Mouse (Mus musculus) megakaryocyte, embryonic 14.5 days (primary cell): ENCODE measurements at regions not wholly inside any gene's neighbourhood (a gene's known extent, or its start where the extent isn't known, plus 50 kb on each side); places are given as distances from the start of the nearest gene placed in this dataset.

Experiments
- H3K27me3 ChIP-seq: replicated peaks from 2 replicates; pipeline ENCODE3; 2012; ENCODE audit warnings: inconsistent platforms
- H3K36me3 ChIP-seq: replicated peaks from 2 replicates; pipeline ENCODE3; 2012; ENCODE audit warnings: low read length, inconsistent platforms, mixed read lengths
- H3K4me1 ChIP-seq: 2 replicates; pipeline ENCODE4 v1.6.1; 2012; ENCODE audit warnings: inconsistent platforms
- H3K4me3 ChIP-seq: replicated peaks from 2 replicates; pipeline ENCODE3; 2012; ENCODE audit warnings: moderate library complexity, mild to moderate bottlenecking, inconsistent platforms
- H3K9me3 ChIP-seq: 2 replicates; pipeline ENCODE4 v1.6.1; 2012; ENCODE audit warnings: inconsistent platforms
- FLI1 ChIP-seq: IDR thresholded peaks from 2 replicates; pipeline ENCODE4 v1.6.1; 2012; ENCODE audit warnings: low read length, inconsistent platforms, mixed read lengths
- GATA1 ChIP-seq: IDR thresholded peaks from 3 replicates; pipeline ENCODE4 v1.6.1; 2012; ENCODE audit warnings: mixed read lengths, low read length, inconsistent platforms, borderline replicate concordance

- H3K27me3 ChIP-seq: peaks cover 9% of the 10 kb centered on the region
- no peaks in the 10 kb centered on the region for H3K9me3 ChIP-seq
- H3K4me3 ChIP-seq: no peak overlapping the region
- peaks cover 23% of the 10 kb centered on the region; the same call in 1 of the 2 replicates for H3K4me1 ChIP-seq
- no peaks in the 10 kb centered on the region for H3K36me3 ChIP-seq
- TF ChIP-seq GATA1 (no peak), FLI1 (no peak)
These were observed 640.3 kb downstream of the Zfp706 start for GRCm38 (mm10) chr15:36367296-36367695.

GRCm38 (mm10) chr15:36364757-36365156 lies 642.8 kb downstream of the Zfp706 start:
- Histone ChIP-seq H3K36me3 (no peaks in the 10 kb centered on the region), H3K4me1 (peaks cover 34% of the 10 kb centered on the region), H3K27me3 (peaks cover 11% of the 10 kb centered on the region), H3K4me3 (no peak overlapping the region), H3K9me3 (no peaks in the 10 kb centered on the region)
- TF ChIP-seq FLI1 (no peak), GATA1 (no peak)

GRCm38 (mm10) chr15:36364062-36364461 lies 643.5 kb downstream of the Zfp706 start:
- no peak for TF ChIP-seq GATA1
- TF ChIP-seq FLI1: no peak
- H3K4me1 ChIP-seq: peaks cover 34% of the 10 kb centered on the region

GRCm38 (mm10) chr15:36362911-36363565 lies 644.5 kb downstream of the Zfp706 start:
- no peaks in the 10 kb centered on the region for H3K9me3 ChIP-seq
- H3K36me3 ChIP-seq: no peaks in the 10 kb centered on the region
- H3K4me3 ChIP-seq: no peak overlapping the region
- TF ChIP-seq GATA1 (no peak), FLI1 (no peak)
- peaks cover 34% of the 10 kb centered on the region for H3K4me1 ChIP-seq
- H3K27me3 ChIP-seq: peaks cover 11% of the 10 kb centered on the region

More at GRCm38 (mm10) chr15:36364062-36364461, 643.5 kb downstream of the Zfp706 start:
- Histone ChIP-seq H3K36me3 (no peaks in the 10 kb centered on the region), H3K4me3 (no peak overlapping the region), H3K27me3 (peaks cover 11% of the 10 kb centered on the region), H3K9me3 (no peaks in the 10 kb centered on the region)

GRCm38 (mm10) chr15:36361522-36362148 lies 645.9 kb downstream of the Zfp706 start:
- Histone ChIP-seq H3K27me3 (peaks cover 11% of the 10 kb centered on the region), H3K4me1 (peaks cover 34% of the 10 kb centered on the region), H3K9me3 (no peaks in the 10 kb centered on the region), H3K4me3 (peak overlapping the region; percentile 83), H3K36me3 (no peaks in the 10 kb centered on the region)
- TF ChIP-seq GATA1: no peak; the same call in 2 of the 3 replicates
- TF ChIP-seq FLI1: no peak

DNA sequence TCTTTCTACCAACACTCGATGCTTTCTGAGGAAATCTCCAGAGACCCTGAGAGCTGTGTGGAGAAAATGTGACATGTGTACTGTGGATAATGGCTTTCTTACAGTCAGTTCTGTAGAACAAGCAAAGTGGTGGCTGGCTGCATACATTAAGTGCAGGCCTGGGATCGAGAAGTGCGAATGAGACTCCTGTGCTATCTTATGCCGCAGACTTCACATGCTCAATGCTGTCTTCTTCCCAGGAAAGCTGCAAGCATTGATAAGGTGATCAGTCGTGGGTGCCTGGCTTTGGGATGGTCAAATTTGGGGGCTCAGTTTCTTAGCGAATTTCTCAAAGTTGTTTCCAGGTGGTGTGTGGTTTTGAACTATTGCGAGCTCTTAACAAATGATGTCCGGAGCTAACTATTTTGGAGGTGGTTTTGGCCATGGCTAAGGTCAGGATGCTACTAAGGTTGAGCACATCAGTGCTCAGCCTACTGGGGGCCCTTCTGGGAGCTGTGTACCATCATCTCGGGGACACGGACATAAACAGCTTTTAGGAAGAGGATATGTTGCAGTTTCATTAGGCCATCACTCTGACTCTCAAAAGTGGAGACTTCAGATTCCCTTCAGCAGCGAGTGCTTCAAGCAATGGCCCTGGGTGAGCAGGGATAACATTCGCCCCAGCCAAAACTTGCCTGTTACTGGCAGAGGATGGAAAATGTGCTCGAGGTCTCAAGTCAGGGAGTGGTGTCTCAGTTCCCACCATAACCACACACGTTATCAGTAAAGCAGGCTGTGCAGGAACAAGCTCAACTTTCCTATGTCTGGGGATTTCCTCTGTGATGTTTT lies 646.7 kb downstream of the Zfp706 start:
- Histone ChIP-seq H3K4me1 (peaks cover 32% of the 10 kb centered on the region), H3K36me3 (no peaks in the 10 kb centered on the region), H3K4me3 (peak overlapping the region; percentile 69), H3K27me3 (peaks cover 12% of the 10 kb centered on the region), H3K9me3 (no peaks in the 10 kb centered on the region)
- TF ChIP-seq FLI1: no peak
- peak; percentile 41; the same call in 1 of the 3 replicates for TF ChIP-seq GATA1

DNA sequence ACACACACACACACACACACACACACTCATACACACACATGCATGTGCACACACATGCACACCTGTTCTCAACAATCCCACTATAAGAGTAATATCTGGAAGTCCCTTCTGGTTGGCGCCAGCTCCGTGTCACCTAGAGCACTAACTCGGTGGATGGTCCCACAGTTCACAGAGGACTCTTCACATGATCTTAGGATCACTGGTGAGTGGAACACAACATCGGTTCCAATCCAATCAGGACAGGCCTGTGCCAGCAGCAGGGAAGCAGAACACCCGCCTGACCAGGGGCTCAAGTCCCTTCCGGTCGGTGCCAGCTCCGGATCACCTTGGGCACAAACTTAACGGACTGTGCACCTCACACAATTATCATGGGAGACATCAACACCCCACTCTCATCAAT lies 651.7 kb downstream of the Zfp706 start:
- TF ChIP-seq FLI1 (no peak), GATA1 (no peak)

DNA sequence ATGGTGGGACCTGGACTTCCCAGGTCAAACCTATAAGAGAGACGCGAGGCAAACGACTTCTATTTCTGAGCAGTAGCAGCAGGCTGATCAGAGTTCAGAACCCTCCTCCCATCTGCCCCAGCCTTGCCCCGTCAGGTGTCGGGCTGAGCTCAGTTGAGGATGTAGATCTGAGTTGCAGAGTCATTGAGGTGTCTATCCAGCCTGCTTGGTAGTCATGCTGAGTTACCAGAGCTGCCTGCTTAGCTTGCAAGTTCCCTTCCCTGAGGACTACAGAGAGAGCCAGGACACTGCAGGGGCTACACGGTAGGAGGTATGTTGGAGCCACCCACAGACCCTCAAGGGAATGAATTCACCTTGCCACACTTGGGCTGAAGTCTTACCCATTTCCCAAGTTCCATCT lies 653.0 kb downstream of the Zfp706 start:
- H3K36me3 ChIP-seq: no peaks in the 10 kb centered on the region
- H3K4me3 ChIP-seq: no peak overlapping the region
- TF ChIP-seq GATA1 (no peak), FLI1 (no peak)
- peaks cover 50% of the 10 kb centered on the region for H3K27me3 ChIP-seq
- no peaks in the 10 kb centered on the region for H3K9me3 ChIP-seq
- H3K4me1 ChIP-seq: peaks cover 8% of the 10 kb centered on the region; the same call in 1 of the 2 replicates

More for the DNA sequence above, 651.7 kb downstream of the Zfp706 start:
- H3K9me3 ChIP-seq: no peaks in the 10 kb centered on the region
- no peak overlapping the region for H3K4me3 ChIP-seq
- H3K27me3 ChIP-seq: peaks cover 39% of the 10 kb centered on the region
- peaks cover 13% of the 10 kb centered on the region for H3K4me1 ChIP-seq
- no peaks in the 10 kb centered on the region for H3K36me3 ChIP-seq

- Histone ChIP-seq H3K36me3 (no peaks in the 10 kb centered on the region), H3K4me1 (peaks cover 8% of the 10 kb centered on the region; the same call in 1 of the 2 replicates), H3K27me3 (peaks cover 57% of the 10 kb centered on the region), H3K4me3 (no peak overlapping the region), H3K9me3 (no peaks in the 10 kb centered on the region)
- TF ChIP-seq GATA1 (no peak), FLI1 (no peak)
These were observed 653.8 kb downstream of the Zfp706 start for GRCm38 (mm10) chr15:36353793-36354192.

DNA sequence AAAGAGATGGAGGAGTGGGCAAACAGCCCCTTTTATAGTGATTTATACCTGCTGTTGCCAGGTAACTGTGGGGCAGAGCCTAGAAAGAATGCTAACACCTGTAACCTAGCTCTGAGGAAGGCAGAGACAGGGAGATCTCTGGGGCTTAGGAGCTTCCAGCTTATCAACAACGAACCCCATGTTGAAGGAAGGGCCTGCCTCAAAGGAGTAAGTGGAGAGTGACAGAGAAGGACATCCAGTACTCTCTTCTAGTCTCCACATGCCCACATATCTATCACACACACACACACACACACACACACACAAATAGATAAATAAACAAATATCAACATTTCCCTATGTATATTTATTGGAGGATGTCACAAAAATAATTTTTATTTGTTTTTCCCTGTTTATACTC lies 654.6 kb downstream of the Zfp706 start:
- Histone ChIP-seq H3K9me3 (no peaks in the 10 kb centered on the region), H3K27me3 (peaks cover 64% of the 10 kb centered on the region), H3K36me3 (no peaks in the 10 kb centered on the region), H3K4me3 (no peak overlapping the region), H3K4me1 (peaks cover 8% of the 10 kb centered on the region; the same call in 1 of the 2 replicates)
- TF ChIP-seq FLI1 (no peak), GATA1 (no peak)
